Mouse (Mus musculus): ENCODE measurements around the gene Sh3gl3.

The Sh3gl3 gene

GRCm38 (mm10) chr7:82293441-82293840, 119.8 kb downstream of the Sh3gl3 start:
- no peak for DNase-seq (ENCODE audit: low spot score)

GRCm38 (mm10) chr7:82294083-82294482, 120.4 kb downstream of the Sh3gl3 start:
- DNase-seq (ENCODE audit: low spot score) = no peak

- DNase-seq (ENCODE audit: low spot score) = no peak
Measured at GRCm38 (mm10) chr7:82294611-82295010, 121.0 kb downstream of the Sh3gl3 start.

GRCm38 (mm10) chr7:82308398-82308797, 134.8 kb downstream of the Sh3gl3 start:
- no peak for DNase-seq (ENCODE audit: low spot score)

DNA sequence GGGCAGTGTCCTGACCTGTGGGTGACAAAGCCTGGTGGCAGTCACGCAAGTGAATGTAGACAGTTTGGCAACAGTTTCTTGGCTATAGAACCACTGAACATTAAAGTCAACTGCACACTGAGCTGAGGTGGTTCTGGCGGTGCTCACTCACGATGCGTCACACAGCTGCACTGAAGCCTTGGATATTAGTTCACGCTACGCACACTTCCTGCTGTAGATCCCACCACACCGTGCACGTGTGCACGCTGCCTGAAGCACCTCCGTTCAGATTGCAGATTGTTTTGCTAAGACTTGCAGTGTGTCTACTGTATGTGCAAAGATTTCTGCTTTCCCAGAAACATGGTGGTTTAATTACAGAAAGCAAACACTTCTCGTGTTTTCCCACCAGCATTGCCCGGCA, 144.9 kb downstream of the Sh3gl3 start:
- DNase-seq (ENCODE audit: low spot score) = no peak

DNA sequence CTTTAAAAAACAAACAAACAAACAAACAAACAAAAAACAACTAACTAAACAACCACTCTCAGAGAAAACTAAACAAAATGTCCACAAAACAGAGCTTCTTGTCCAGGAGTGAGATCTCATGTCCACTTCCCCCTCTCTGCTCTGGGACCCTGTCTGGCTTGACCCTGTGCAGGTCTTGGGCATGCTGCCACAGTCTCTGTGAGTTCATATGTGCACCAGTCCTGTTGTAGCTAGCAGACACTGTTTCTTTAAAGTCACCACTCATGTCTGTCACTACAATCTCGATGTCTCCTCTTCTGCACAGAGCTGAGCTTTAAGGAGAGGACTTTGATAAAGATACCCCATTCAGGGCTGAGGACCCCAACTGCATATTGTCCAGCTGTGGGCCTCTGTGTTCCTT, 153.0 kb downstream of the Sh3gl3 start:
- no peak for DNase-seq (ENCODE audit: low spot score)

GRCm38 (mm10) chr7:82327201-82327600, 153.6 kb downstream of the Sh3gl3 start:
- no peak for DNase-seq (ENCODE audit: low spot score)

GRCm38 (mm10) chr7:82327881-82328280, 154.2 kb downstream of the Sh3gl3 start:
- no peak for DNase-seq (ENCODE audit: low spot score)

GRCm38 (mm10) chr7:82329831-82330230, 156.2 kb downstream of the Sh3gl3 start:
- no peak for DNase-seq (ENCODE audit: low spot score)

GRCm38 (mm10) chr7:82330860-82331259, 157.2 kb downstream of the Sh3gl3 start:
- DNase-seq (ENCODE audit: low spot score) = no peak

- DNase-seq (ENCODE audit: low spot score) = no peak
Measured at GRCm38 (mm10) chr7:82334000-82334399, 160.4 kb downstream of the Sh3gl3 start.

- DNase-seq (ENCODE audit: low spot score) = no peak
Measured at GRCm38 (mm10) chr7:82335211-82336121, 161.8 kb downstream of the Sh3gl3 start, which contains the start of gene Adamtsl3. Gene Adamtsl3, plus strand, starts transcription at chr7:82335694.

DNA sequence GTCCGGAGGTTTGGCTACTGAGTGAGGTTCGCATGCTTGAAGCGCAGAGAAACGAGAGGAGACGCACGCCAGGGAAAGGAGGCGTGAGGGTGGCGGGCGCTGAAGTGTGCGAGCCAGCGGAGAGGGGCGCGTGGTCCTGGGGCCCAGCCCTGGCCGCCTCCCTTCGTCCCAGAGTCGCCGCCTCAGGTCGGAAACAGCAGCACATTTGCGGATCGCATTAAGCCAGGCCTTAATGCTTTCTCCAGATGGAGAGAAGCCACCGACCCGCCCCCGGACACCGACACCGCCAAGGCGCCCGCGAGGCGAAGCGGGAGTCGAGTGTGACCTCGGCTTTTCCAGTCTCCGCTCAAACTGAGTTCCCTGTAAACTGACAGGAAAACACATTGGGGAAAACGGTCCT, 162.5 kb downstream of the Sh3gl3 start:
- DNase-seq (ENCODE audit: low spot score) = no peak

DNA sequence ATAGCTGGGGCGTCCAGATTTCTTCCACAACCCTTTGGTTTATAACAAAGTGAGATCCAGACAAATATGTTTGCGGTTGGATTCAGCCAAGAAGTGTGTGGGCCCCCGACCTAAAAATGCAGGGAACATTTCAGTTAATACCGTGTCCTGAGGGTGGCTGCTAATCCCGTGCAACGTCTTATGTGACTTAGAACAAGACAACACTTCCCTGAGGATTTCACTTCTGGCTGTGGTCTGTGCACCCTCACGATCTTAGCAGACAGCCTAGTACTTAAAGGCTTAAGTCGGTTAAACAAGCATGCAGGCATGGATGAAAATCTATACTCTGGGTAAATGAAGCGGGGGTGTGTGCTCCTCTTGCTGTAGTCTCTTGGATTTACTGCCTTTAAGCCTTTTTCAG, 164.5 kb downstream of the Sh3gl3 start:
- no peak for DNase-seq (ENCODE audit: low spot score)

GRCm38 (mm10) chr7:82338532-82338931, 164.9 kb downstream of the Sh3gl3 start:
- DNase-seq (ENCODE audit: low spot score) = no peak

DNA sequence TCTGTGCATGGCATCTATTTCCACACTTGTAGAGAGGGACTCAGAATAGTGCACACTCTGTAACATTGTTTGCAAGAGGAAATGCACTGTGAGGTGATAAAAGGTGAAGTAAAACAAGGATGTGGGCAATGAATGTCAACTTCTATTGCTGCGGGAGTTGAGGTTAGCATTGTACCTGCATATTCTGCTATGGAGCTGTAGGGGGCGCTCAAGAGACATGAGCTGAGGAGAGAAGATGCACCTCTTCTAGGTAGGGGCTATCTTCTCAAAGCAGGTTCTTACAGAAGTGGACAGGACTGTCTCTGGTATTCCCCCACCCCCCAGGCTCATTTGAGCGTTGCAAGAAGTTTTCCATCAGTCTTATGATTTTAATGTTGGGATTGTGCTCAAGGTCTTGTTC, 165.6 kb downstream of the Sh3gl3 start:
- DNase-seq (ENCODE audit: low spot score) = no peak

DNA sequence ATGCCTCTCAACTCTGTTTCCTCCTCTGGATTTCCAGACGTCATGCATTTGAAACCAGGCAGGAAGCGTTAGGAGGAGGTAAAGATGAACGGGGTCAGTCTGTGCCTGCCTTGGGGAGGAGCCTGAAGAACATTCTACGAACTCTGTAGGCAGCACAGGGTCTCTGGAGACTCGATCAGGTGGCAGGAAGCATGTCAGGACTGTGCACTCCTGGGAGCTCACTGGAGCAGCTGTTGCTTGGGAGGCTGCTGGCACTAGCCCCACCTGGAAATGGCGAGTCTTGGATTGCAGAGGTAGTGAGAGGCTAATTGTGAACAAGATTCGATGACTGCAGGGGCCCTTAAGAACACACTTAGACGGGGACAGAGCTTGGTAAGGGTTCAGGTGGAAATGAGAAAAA, 167.8 kb downstream of the Sh3gl3 start:
- DNase-seq (ENCODE audit: low spot score) = no peak

DNA sequence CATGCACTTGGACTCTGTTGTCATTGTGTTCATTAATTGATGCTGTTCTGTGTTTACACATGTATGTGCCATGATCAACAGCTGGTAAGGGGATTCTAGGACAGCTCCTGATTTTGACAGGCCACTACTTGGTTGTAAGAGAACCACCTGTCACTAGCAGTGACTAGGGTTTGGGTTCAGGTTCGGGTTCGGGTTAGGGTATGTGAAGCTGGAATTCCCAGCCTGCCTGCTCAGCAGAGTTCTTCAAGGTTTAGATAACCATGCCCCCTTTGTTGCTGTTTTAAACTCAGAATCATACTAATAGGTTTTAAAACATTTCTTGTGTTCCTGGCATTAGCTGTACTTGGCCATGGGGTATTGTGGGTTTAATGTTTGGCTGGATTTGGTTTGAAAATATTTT, 173.1 kb downstream of the Sh3gl3 start:
- no peak for DNase-seq (ENCODE audit: low spot score)

DNA sequence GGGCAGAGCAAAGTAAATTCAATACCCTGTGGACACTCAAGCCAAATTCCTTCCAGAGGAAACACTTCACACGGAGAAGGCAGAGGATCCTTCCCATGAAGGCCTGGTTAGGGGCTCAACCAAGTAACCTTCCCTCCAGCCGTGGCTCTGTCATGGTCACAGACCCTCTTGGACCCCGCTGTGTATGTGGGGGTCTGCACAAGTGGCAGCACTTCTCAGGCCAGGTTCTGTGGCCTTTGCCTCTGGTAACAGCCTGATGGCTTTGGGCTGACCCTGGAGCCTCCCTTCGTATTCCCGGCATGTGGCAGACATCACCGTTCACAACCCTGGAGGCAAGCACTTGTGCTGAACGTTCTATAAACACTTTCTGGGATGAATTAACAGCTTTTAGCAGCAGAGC, 176.2 kb downstream of the Sh3gl3 start:
- DNase-seq (ENCODE audit: low spot score) = no peak

- DNase-seq (ENCODE audit: low spot score) = no peak
Measured at GRCm38 (mm10) chr7:82350421-82350820, 176.8 kb downstream of the Sh3gl3 start.

Measured in testis, postnatal 14 days (tissue).